Mouse (Mus musculus): Measurements from ENCODE around the gene Plekhg4.
A peak's percentile ranks its signal among the peaks of the same experiment; 100 is the strongest.

Plekhg4 gene

DNA sequence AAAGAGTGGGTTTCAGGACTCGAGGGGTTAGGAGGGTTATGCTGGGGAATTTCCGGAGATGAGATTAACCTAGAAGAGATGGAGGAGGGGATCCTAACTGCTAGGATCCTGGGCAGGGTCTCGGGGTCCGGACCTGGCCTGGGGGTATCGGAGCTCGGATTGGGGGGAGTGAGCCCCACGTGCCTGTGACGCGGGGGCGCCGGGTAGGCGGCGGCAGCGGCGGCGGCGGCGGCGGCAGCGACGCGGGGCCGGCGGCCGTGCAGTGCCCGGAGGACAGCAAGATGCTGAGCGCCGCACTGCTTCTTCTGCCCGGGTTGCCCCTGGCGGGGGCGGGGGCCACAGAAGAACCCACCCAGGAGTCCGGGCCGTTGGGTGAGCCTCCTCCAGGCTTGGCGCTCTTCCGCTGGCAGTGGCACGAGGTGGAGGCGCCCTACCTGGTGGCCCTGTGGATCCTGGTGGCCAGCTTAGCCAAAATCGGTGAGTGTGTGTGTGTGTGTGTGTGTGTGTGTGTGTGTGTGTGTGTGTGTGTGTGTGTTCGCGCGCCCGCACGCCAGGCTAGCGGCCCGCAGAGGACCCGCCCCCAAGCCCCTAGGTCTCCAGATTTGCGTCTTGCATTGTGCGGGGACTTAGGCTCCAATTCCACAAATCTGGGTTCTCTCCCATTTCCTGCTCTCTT lies 23.8 kb upstream of the Plekhg4 start:
- DNase-seq (ENCODE audit: low spot score): no peak

- no peak for DNase-seq (ENCODE audit: low spot score)
Measured at GRCm38 (mm10) chr8:105350186-105350585, 22.9 kb upstream of the Plekhg4 start.

DNA sequence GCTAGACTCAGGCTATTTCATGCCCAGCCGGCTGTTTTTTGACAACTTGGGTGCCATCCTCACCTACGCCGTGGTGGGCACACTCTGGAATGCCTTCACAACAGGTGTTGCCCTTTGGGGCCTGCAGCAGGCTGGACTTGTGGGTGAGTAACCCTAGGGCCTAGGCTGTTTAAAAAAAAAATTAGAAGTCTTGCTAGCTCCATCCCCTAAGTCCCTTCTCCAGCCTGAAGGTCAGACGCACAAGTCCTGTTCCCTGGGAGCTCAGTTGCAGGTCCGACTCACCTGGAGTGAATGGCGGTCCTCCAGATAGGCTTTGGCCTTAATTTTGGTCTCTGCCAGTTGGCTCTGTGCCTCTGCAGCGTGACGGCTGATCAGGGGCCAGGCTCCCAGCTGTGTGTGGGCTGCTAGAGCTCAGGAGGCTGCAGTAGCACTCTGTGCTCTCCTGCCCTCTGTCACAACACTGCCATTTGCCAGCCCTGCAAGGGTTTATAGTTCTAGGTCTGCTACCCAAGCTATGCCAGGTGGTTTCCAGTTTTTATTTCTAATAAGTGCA lies 19.4 kb upstream of the Plekhg4 start:
- no peak for DNase-seq (ENCODE audit: low spot score)

GRCm38 (mm10) chr8:105354549-105354948 lies 18.5 kb upstream of the Plekhg4 start:
- no peak for DNase-seq (ENCODE audit: low spot score)

DNA sequence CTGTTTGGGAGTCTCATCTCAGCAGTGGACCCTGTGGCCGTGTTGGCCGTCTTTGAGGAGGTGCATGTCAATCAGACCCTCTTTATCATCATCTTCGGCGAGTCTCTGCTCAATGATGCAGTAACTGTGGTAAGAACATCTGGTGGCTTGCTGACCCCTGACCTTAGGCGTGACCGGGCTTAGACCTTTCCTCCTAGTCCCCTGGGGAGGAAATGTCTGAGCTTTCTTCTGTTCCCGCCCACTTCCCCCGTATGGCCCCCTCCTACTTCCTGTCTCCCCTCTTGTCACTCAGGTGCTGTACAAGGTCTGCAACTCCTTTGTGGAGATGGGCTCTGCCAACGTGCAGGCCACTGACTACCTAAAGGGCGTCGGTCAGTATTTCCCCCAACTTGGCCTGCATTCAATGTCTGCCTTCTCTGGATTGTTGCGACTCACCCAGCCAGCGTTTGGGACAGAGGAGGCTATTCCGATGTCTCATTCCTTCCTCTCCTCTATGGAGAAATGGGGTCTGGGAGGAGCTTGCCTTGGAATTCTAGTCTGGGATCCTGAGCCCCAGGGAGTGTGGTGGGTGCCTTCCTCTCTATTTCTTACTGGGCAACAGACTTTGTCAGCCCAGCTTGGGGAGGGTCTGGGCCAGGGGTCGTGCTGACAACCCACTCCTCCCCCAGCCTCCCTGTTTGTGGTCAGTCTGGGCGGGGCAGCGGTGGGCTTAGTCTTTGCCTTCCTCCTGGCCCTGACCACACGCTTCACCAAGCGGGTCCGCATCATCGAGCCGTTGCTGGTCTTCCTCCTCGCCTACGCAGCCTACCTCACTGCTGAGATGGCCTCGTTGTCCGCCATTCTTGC lies 17.7 kb upstream of the Plekhg4 start:
- DNase-seq (ENCODE audit: low spot score): no peak

GRCm38 (mm10) chr8:105356681-105357080 lies 16.4 kb upstream of the Plekhg4 start:
- DNase-seq (ENCODE audit: low spot score): no peak

DNA sequence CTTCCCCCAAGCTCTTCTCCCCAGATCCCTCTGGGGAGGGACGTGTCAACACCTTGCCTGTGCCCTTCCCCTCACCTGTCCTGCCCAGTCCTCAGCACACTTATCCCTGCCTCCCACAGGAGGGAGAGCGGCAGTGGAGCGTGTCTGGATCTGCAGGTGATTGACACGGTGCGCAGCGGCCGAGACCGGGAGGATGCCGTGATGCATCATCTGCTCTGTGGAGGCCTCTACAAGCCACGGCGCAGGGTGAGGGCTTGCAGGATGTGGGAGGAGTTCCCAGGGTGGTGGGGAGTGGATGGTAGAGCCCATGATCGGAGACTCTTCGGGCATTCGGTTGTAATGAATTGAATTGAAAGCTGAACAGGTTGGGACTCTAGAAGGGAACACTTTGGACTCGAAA lies 13.9 kb upstream of the Plekhg4 start:
- no peak for DNase-seq (ENCODE audit: low spot score)

DNA sequence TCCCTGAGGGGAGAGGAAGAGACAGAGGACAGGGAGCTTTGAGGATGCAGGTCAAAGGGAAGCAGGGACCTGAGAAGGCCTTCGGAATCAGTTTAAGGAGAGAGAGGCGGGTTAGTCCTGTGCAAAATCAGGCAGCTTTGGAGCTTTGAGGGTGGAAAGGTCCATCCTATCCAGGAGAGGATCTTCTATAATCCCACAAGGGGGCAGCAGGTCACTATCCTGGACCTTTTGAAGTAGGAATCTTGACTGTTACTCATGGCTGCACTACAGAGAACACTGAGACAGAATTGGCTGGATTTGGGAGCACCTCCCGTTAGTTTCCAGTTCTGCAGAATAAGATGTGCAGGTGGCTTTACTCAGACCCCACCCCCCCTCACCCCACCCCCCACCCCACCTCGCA lies 13.4 kb upstream of the Plekhg4 start:
- DNase-seq (ENCODE audit: low spot score): no peak

- no peak for DNase-seq (ENCODE audit: low spot score)
Measured at GRCm38 (mm10) chr8:105361751-105362702, 11.0 kb upstream of the Plekhg4 start.

DNA sequence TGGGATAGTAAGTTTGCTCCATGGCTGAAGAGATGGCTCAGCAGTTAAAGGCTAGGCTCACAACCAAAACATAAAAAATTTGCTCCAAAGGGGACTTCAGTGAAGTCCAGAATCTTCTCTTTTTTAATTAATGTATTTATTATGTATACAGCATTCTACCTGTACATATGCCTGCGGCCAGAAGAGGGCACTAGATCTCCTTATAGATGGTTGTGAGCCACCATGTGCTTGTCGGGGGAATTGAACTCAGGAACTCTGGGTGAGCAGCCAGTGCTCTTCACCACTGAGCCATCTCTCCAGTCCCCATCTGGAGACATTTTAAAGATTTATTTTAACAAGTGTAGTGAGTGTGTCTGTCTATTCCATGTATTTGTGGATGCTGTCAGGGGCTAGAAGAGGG lies 6.0 kb upstream of the Plekhg4 start:
- no peak for DNase-seq (ENCODE audit: low spot score)

- no peak for DNase-seq (ENCODE audit: low spot score)
Measured at GRCm38 (mm10) chr8:105372473-105372872, 601 bp upstream of the Plekhg4 start.

GRCm38 (mm10) chr8:105374513-105374966 lies 1.5 kb downstream of the Plekhg4 start:
- DNase-seq (ENCODE audit: low spot score): peak; percentile 45

- DNase-seq (ENCODE audit: low spot score): peak; percentile 57
Measured at GRCm38 (mm10) chr8:105378673-105379072, 5.6 kb downstream of the Plekhg4 start.

DNA sequence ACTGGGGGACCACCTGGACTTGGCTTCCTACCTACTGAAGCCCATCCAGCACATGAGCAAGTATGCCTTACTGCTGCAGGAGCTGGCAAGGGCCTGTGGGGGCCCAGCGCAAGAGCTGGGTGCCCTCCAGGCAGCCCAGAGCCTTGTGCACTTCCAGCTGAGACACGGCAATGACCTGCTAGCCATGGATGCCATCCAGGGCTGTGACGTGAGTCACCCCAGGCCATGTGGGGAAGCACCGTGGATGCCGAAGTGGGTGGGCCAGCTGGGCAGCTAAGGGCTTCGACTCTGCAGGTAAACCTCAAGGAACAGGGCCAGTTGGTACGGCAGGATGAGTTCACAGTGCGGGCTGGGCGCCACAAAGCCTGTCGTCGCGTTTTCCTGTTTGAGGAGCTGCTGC lies 7.2 kb downstream of the Plekhg4 start:
- DNase-seq (ENCODE audit: low spot score): no peak

DNA sequence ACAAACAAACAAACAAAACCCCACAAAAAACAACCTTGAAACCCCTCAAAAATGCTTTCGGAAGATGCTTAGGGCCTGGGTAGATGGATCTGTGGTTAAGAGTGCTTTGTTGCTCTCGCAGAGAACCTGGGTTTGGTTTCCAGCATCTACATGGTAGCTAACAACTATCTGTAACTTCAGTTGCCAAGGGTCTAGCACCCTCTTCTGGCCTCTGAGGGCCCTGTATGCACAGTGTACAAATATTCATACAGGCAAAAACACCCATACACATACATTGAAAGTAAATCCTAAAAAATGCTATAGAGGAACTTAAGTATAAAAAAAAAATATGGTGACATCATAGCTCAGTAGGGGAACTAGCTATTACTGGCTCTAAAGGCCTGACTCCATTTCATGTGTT lies 11.0 kb downstream of the Plekhg4 start:
- DNase-seq (ENCODE audit: low spot score): no peak

DNA sequence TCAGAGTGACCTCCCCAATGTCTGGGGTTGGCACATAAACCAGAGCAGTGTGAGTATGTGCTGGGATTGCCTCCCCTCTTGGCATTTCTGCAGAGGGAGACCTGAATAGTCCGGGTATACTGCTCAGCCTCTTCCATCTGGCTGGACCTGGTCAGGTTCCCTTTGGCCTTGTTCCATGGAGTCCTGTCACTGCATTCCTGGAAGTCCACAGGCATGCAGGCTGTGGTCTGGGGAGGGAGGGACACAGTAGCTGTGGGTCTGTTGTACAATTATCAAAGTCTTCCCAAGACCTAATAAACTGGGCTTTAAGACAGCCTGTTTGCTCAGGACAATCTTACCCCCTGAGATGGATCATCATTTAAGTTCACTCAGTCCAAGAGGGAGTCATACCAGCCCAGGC lies 14.1 kb downstream of the Plekhg4 start:
- DNase-seq (ENCODE audit: low spot score): no peak

- no peak for DNase-seq (ENCODE audit: low spot score)
Measured at GRCm38 (mm10) chr8:105389096-105389495, 16.0 kb downstream of the Plekhg4 start.

- DNase-seq (ENCODE audit: low spot score): no peak
Measured at GRCm38 (mm10) chr8:105393089-105393787, 20.2 kb downstream of the Plekhg4 start.

GRCm38 (mm10) chr8:105393915-105394314 lies 20.8 kb downstream of the Plekhg4 start:
- DNase-seq (ENCODE audit: low spot score): no peak

DNA sequence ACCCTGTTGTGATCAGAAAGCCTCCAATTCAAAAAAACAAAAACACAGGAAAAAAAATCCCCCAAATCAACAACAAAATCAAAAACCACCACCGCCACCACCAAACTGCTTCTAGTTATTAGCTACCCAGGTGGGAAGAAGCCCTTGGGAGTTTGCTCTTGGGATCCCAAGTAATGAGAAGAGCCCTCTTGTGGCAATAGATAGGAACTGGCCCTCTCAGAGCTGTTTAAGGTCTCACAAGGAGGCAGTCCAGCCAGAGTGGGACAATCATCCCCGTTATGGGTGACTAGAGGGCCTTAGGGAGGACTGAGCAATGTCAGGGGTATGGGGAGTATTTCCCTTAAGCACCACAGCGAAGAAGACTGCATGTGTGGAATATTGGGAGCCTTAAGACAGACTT lies 24.7 kb downstream of the Plekhg4 start:
- DNase-seq (ENCODE audit: low spot score): no peak

GRCm38 (mm10) chr8:105400016-105400415 lies 26.9 kb downstream of the Plekhg4 start:
- no peak for DNase-seq (ENCODE audit: low spot score)
